Mouse (Mus musculus): ENCODE results near the gene Scamp3. TPM values are rescaled to one million over a fixed set of nuclear protein-coding genes. Genes with fewer than 3 reads are reported as not detected.

The Scamp3 gene
- polyA plus RNA-seq (2016; fragmentation: Nextera tagmentation; extraction: Ambion mirVana) = 108 and 109 TPM in 2 replicates

- H3K4me1 ChIP-seq = peaks cover 10% of the 10 kb centered on the region
- peak within 1 kb of the TSS; percentile 75 for H3K4me3 ChIP-seq
- WGBS = under 1% methylated on average over 43 of the region's 43 CpGs
- peak within 1 kb of the TSS; percentile 83 for H3K9ac ChIP-seq
- ATAC-seq (ENCODE audit: insufficient number of reproducible peaks, insufficient read depth, low FRiP score, low TSS enrichment) = peak; percentile 94
- H3K36me3 ChIP-seq = peaks cover 74% of the 10 kb centered on the region
- no peaks in the 10 kb centered on the region for H3K9me3 ChIP-seq
- no peaks in the 10 kb centered on the region for H3K27me3 ChIP-seq
- peak within 1 kb of the TSS; percentile 84 for H3K27ac ChIP-seq
- H3K4me2 ChIP-seq (replicated peaks) = peak within 1 kb of the TSS; percentile 87
Measured at GRCm38 (mm10) chr3:89177242-89178106, at the start of gene Scamp3. TSS of gene Scamp3 (plus strand) at chr3:89177473.

- no peak overlapping the region for H3K9ac ChIP-seq
- no peak overlapping the region for H3K27ac ChIP-seq
- no peak for ATAC-seq (ENCODE audit: insufficient number of reproducible peaks, insufficient read depth, low FRiP score, low TSS enrichment)
- no peak overlapping the region for H3K4me3 ChIP-seq
- 0 out of 2 replicates have a peak, but pooled peaks cover 5% of the 10 kb centered on the region for H3K27me3 ChIP-seq
- H3K4me1 ChIP-seq = peaks cover 6% of the 10 kb centered on the region; the same call in 1 of the 2 replicates
- 85% methylated on average over 3 of the region's 3 CpGs for WGBS
- H3K36me3 ChIP-seq = no peaks in the 10 kb centered on the region
- no peak overlapping the region for H3K4me2 ChIP-seq (replicated peaks)
- no peaks in the 10 kb centered on the region for H3K9me3 ChIP-seq
Measured at GRCm38 (mm10) chr3:89129908-89130307, 47.4 kb upstream of the Scamp3 start.

- 0 out of 2 replicates have a peak overlapping the region, but pooled peaks have one; percentile 48 for H3K9ac ChIP-seq
- no peaks in the 10 kb centered on the region for H3K36me3 ChIP-seq
- no peaks in the 10 kb centered on the region for H3K9me3 ChIP-seq
- no peak for ATAC-seq (ENCODE audit: insufficient number of reproducible peaks, insufficient read depth, low FRiP score, low TSS enrichment)
- WGBS = 35% methylated on average over 4 of the region's 4 CpGs
- peak overlapping the region; percentile 63 for H3K4me2 ChIP-seq (replicated peaks)
- no peak overlapping the region for H3K27ac ChIP-seq
- H3K4me3 ChIP-seq = peak overlapping the region; percentile 33
- H3K27me3 ChIP-seq = peaks cover 9% of the 10 kb centered on the region; the same call in 1 of the 2 replicates
- peaks cover 6% of the 10 kb centered on the region; the same call in 1 of the 2 replicates for H3K4me1 ChIP-seq
Measured at GRCm38 (mm10) chr3:89131816-89132215, 45.5 kb upstream of the Scamp3 start.

- H3K9me3 ChIP-seq = no peaks in the 10 kb centered on the region
- no peak overlapping the region for H3K27ac ChIP-seq
- H3K27me3 ChIP-seq = peaks cover 9% of the 10 kb centered on the region; the same call in 1 of the 2 replicates
- H3K9ac ChIP-seq = peak overlapping the region; percentile 48
- WGBS = 15% methylated on average over 30 of the region's 30 CpGs
- ATAC-seq (ENCODE audit: insufficient number of reproducible peaks, insufficient read depth, low FRiP score, low TSS enrichment) = no peak
- no peaks in the 10 kb centered on the region for H3K36me3 ChIP-seq
- H3K4me2 ChIP-seq (replicated peaks) = peak overlapping the region; percentile 63
- peaks cover 6% of the 10 kb centered on the region; the same call in 1 of the 2 replicates for H3K4me1 ChIP-seq
- peak overlapping the region; percentile 33 for H3K4me3 ChIP-seq
Measured at GRCm38 (mm10) chr3:89132285-89133062, 44.8 kb upstream of the Scamp3 start.

GRCm38 (mm10) chr3:89133063-89133450 is 44.2 kb upstream of the Scamp3 start:
- H3K4me1 ChIP-seq = peaks cover 6% of the 10 kb centered on the region; the same call in 1 of the 2 replicates
- peaks cover 9% of the 10 kb centered on the region; the same call in 1 of the 2 replicates for H3K27me3 ChIP-seq
- no peak overlapping the region for H3K9ac ChIP-seq
- no peak for ATAC-seq (ENCODE audit: insufficient number of reproducible peaks, insufficient read depth, low FRiP score, low TSS enrichment)
- H3K36me3 ChIP-seq = no peaks in the 10 kb centered on the region
- H3K27ac ChIP-seq = no peak overlapping the region
- WGBS = 79% methylated on average over 7 of the region's 7 CpGs
- no peak overlapping the region for H3K4me2 ChIP-seq (replicated peaks)
- no peak overlapping the region for H3K4me3 ChIP-seq
- H3K9me3 ChIP-seq = no peaks in the 10 kb centered on the region

- H3K4me3 ChIP-seq = no peak overlapping the region
- 96% methylated on average over 1 of the region's 1 CpGs for WGBS
- no peak for ATAC-seq (ENCODE audit: insufficient number of reproducible peaks, insufficient read depth, low FRiP score, low TSS enrichment)
- H3K36me3 ChIP-seq = no peaks in the 10 kb centered on the region
- H3K9ac ChIP-seq = no peak overlapping the region
- H3K27me3 ChIP-seq = peaks cover 9% of the 10 kb centered on the region; the same call in 1 of the 2 replicates
- peaks cover 6% of the 10 kb centered on the region; the same call in 1 of the 2 replicates for H3K4me1 ChIP-seq
- H3K4me2 ChIP-seq (replicated peaks) = no peak overlapping the region
- no peaks in the 10 kb centered on the region for H3K9me3 ChIP-seq
- H3K27ac ChIP-seq = no peak overlapping the region
Measured at GRCm38 (mm10) chr3:89133752-89134151, 43.5 kb upstream of the Scamp3 start.

- Histone ChIP-seq H3K27ac (no peak within 1 kb of the TSS), H3K9me3 (no peaks in the 10 kb centered on the region), H3K9ac (no peak within 1 kb of the TSS), H3K4me2 (replicated peaks) (no peak within 1 kb of the TSS), H3K4me3 (no peak within 1 kb of the TSS), H3K4me1 (peaks cover 6% of the 10 kb centered on the region; the same call in 1 of the 2 replicates), H3K27me3 (peaks cover 9% of the 10 kb centered on the region; the same call in 1 of the 2 replicates), H3K36me3 (no peaks in the 10 kb centered on the region)
- no peak for ATAC-seq (ENCODE audit: insufficient number of reproducible peaks, insufficient read depth, low FRiP score, low TSS enrichment)
- WGBS = 55% methylated on average over 3 of the region's 3 CpGs
Measured at GRCm38 (mm10) chr3:89135958-89136357, 41.3 kb upstream of the Scamp3 start, which contains the start of gene Pklr. TSS of gene Pklr (plus strand) at chr3:89136142.

GRCm38 (mm10) chr3:89136365-89136764 is 40.9 kb upstream of the Scamp3 start:
- H3K27me3 ChIP-seq = peaks cover 9% of the 10 kb centered on the region; the same call in 1 of the 2 replicates
- H3K9me3 ChIP-seq = no peaks in the 10 kb centered on the region
- H3K4me1 ChIP-seq = peaks cover 6% of the 10 kb centered on the region; the same call in 1 of the 2 replicates
- H3K27ac ChIP-seq = no peak overlapping the region
- H3K4me2 ChIP-seq (replicated peaks) = no peak overlapping the region
- no peak for ATAC-seq (ENCODE audit: insufficient number of reproducible peaks, insufficient read depth, low FRiP score, low TSS enrichment)
- H3K36me3 ChIP-seq = no peaks in the 10 kb centered on the region
- H3K9ac ChIP-seq = no peak overlapping the region
- no peak overlapping the region for H3K4me3 ChIP-seq
- 41% methylated on average over 9 of the region's 9 CpGs for WGBS

- Histone ChIP-seq H3K4me3 (no peak overlapping the region), H3K36me3 (no peaks in the 10 kb centered on the region), H3K4me1 (peaks cover 5% of the 10 kb centered on the region), H3K27ac (no peak overlapping the region), H3K9ac (no peak overlapping the region), H3K27me3 (peaks cover 33% of the 10 kb centered on the region), H3K9me3 (no peaks in the 10 kb centered on the region), H3K4me2 (replicated peaks) (no peak overlapping the region)
- ATAC-seq (ENCODE audit: insufficient number of reproducible peaks, insufficient read depth, low FRiP score, low TSS enrichment) = no peak
- 80% methylated on average over 10 of the region's 10 CpGs for WGBS
Measured at GRCm38 (mm10) chr3:89144821-89145220, 32.5 kb upstream of the Scamp3 start.

GRCm38 (mm10) chr3:89145566-89145965 is 31.7 kb upstream of the Scamp3 start:
- no peak overlapping the region for H3K27ac ChIP-seq
- H3K27me3 ChIP-seq = peaks cover 39% of the 10 kb centered on the region
- H3K9me3 ChIP-seq = no peaks in the 10 kb centered on the region
- no peak overlapping the region for H3K4me3 ChIP-seq
- H3K9ac ChIP-seq = no peak overlapping the region
- no peak overlapping the region for H3K4me2 ChIP-seq (replicated peaks)
- peaks cover 5% of the 10 kb centered on the region for H3K4me1 ChIP-seq
- no peaks in the 10 kb centered on the region for H3K36me3 ChIP-seq
- 16% methylated on average over 8 of the region's 8 CpGs for WGBS
- no peak for ATAC-seq (ENCODE audit: insufficient number of reproducible peaks, insufficient read depth, low FRiP score, low TSS enrichment)

Measured in embryonic facial prominence, embryonic 12.5 days (tissue).